Mouse (Mus musculus) small intestine, adult 2 months (tissue): ENCODE results near the gene Rtkn.
"Not testable (repeated sequence)": the region's sequence is repeated elsewhere in the genome, so short reads cannot be mapped to it uniquely, and the experiment has no call there.

ENCODE experiments used
- CTCF ChIP-seq: fragments of 200-500 bp; IDR thresholded peaks from 2 replicates; pipeline ENCODE4 v1.5.1; 2012; ENCODE audit warnings: low read depth, mild to moderate bottlenecking, control low read depth, inconsistent platforms, low read length, moderate library complexity, mixed read lengths; ENCODE audit not compliant: insufficient replicate concordance, insufficient read length; ENCODE audit errors: extremely low read depth
- POLR2A ChIP-seq: fragments of 200-500 bp; IDR thresholded peaks from 2 replicates; pipeline ENCODE4 v1.6.1; 2012; ENCODE audit warnings: low read depth, mild to moderate bottlenecking, control low read depth, inconsistent platforms, low read length, moderate library complexity

DNA sequence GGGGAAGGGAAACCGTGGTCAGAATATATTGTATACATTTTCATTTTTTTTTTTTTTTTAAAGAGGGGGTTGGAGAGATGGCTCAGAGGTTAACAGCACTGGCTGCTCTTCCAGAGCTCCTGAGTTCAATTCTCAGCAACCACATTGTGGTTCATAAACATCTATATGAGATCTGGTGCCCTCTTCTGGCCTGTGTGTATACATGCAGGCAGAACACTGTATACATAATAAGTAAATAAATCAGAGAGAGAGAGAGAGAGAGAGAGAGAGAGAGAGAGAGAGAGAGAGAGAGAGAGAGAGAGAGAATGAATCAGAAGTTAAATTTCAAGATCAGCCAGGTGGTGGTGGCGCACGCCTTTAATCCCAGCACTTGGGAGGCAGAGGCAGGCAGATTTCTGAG, 24.2 kb downstream of the Rtkn start:
- TF ChIP-seq CTCF, POLR2A: not testable (repeated sequence)
